Mouse (Mus musculus) hindbrain, embryonic 15.5 days (tissue): ENCODE measurements around the gene Cnga1. TPM values are rescaled to one million over a fixed set of nuclear protein-coding genes. Genes with fewer than 3 reads are reported as not detected.
"Not testable (repeated sequence)": the region's sequence is repeated elsewhere in the genome, so short reads cannot be mapped to it uniquely, and the experiment has no call there.

Experiments
- ATAC-seq: fragments of 200-750 bp; cut with Nextera tagmentation; 2 replicates; pipeline ENCODE4 v1.8.0; 2017; ENCODE audit warnings: low read depth, moderate number of reproducible peaks, moderate TSS enrichment; ENCODE audit not compliant: low FRiP score
- H3K27ac ChIP-seq: fragments of 300-500 bp; sonication (generic); replicated peaks from 2 replicates; pipeline ENCODE4 v1.5.1; 2015; ENCODE audit warnings: mild to moderate bottlenecking, inconsistent platforms
- H3K27me3 ChIP-seq: fragments of 300-500 bp; sonication (generic); 2 replicates; pipeline ENCODE4 v1.6.1; 2015; ENCODE audit warnings: control low read depth, inconsistent platforms
- H3K36me3 ChIP-seq: fragments of 300-500 bp; sonication (generic); 2 replicates; pipeline ENCODE4 v1.6.1; 2015; ENCODE audit warnings: control low read depth, inconsistent platforms
- H3K4me1 ChIP-seq: fragments of 300-500 bp; sonication (generic); replicated peaks from 2 replicates; pipeline ENCODE4 v1.6.1; 2015; ENCODE audit warnings: control low read depth, inconsistent platforms
- H3K4me2 ChIP-seq: fragments of 300-500 bp; sonication (generic); 2 replicates; pipeline ENCODE4 v1.6.1; 2015; ENCODE audit warnings: moderate library complexity, mild to moderate bottlenecking, inconsistent platforms
- H3K4me3 ChIP-seq: fragments of 300-500 bp; sonication (generic); 2 replicates; pipeline ENCODE4 v1.5.1; 2015; ENCODE audit warnings: mild to moderate bottlenecking, inconsistent platforms
- H3K9ac ChIP-seq: fragments of 300-500 bp; sonication (generic); 2 replicates; pipeline ENCODE4 v1.6.1; 2015; ENCODE audit warnings: inconsistent platforms
- H3K9me3 ChIP-seq: fragments of 300-500 bp; sonication (generic); 2 replicates; pipeline ENCODE4 v1.6.1; 2016; ENCODE audit warnings: control low read depth, inconsistent platforms
- WGBS: fragments of 180-500 bp; shearing (Covaris S2); methylation state at CpG from one replicate; pipeline ENCODE4 v1.1.7; 2015; 5-methylcytosine and 5-hydroxymethylcytosine counted together
- polyA plus RNA-seq: library from polyadenylated mRNA; unstranded; fragments of >200 nt; fragmentation: Nextera tagmentation; extraction: Ambion mirVana; gene quantifications from 2 replicates; pipeline ENCODE4 v1.2.1, GENCODE M21; 2015

The Cnga1 gene
- polyA plus RNA-seq, 1 experiment from 2014 or later, result not detected

DNA sequence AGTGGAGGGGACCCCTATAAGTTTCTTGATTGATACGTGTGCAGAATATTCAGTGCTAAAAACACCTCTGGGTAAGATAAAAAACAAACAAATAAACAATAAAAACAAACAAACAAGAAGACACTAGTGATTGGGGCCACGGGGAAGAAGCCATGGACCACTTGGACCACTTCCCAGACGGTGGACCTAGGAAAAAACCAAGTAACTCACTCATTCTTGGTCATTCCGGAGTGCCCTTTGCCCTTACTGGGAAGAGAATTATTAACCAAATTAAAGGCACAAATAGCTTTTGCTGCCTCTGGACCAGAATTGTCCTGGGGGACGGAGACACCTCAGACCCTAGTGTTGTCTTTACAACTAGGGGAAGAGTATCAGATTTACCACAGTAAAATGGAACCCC lies 78.5 kb downstream of the Cnga1 start:
- no peaks in the 10 kb centered on the region; the same call in 1 of the 2 replicates for H3K4me1 ChIP-seq
- H3K4me3 ChIP-seq, result no peak overlapping the region
- H3K36me3 ChIP-seq, result no peaks in the 10 kb centered on the region
- H3K9ac ChIP-seq, result no peak overlapping the region
- H3K27ac ChIP-seq, result no peak overlapping the region
- H3K4me2 ChIP-seq, result no peak overlapping the region
- no peaks in the 10 kb centered on the region for H3K27me3 ChIP-seq
- WGBS, result 82% methylated on average over 5 of the region's 5 CpGs
- H3K9me3 ChIP-seq, result 0 out of 2 replicates have a peak, but pooled peaks cover 5% of the 10 kb centered on the region
- ATAC-seq, result no peak

DNA sequence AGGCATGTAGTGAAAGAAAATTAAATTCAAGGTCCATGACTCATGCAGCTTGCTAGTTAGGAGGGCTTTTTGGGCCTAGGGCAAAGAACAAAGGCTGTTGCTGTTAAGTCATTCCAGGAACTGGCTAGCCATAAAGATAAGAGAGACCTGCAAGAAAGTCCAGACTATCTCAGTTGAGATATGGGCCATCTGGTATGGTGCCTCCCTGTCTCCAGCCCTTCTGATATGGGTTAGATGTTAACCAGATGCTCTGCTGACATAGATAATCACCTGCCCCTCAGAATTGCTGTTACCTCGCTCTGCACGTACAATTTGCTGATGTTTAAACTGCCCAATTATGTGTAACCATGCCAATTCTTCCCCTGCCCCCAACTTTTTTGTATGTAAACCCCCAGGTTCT lies 80.9 kb downstream of the Cnga1 start:
- not testable (repeated sequence) for H3K27me3 ChIP-seq, H3K9me3 ChIP-seq, H3K4me1 ChIP-seq, H3K9ac ChIP-seq, H3K36me3 ChIP-seq, ATAC-seq, H3K27ac ChIP-seq, H3K4me3 ChIP-seq, H3K4me2 ChIP-seq
- 92% methylated on average over 2 of the region's 2 CpGs for WGBS

DNA sequence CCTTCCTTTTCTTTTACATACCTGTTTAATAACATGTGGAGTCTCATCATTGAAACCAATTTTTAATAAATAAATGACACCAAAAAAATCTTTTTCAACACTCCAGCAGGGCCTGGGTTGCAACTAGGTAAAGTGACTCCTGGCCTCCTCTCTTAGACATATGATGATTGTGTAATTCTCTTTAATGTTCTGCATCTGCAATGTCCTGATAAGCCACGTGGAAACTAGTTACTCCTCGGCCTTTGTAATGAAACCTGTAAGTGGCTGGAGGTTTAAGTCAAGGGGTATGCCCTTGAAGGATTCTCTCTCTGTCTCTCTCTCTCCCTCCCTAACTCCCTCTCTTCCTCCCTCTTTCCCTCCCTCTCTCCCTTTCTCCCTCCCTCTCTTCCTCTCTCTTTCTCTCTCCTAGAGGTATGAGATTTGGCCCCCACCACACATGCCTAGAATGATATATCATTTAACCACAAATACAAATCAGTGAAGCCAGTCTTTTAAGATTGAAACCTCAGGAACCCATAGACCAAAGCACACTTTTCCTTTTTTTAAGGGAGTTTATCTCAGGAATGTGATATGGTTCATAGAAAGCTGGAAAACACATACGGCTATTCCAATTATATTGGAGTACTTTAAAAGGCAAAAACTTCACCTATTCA lies 83.0 kb downstream of the Cnga1 start:
- H3K9me3 ChIP-seq, result no peaks in the 10 kb centered on the region
- H3K27me3 ChIP-seq, result no peaks in the 10 kb centered on the region
- no peaks in the 10 kb centered on the region for H3K36me3 ChIP-seq
- 90% methylated on average over 3 of the region's 3 CpGs for WGBS
- H3K27ac ChIP-seq, result no peak overlapping the region
- H3K4me3 ChIP-seq, result no peak overlapping the region
- H3K4me2 ChIP-seq, result no peak overlapping the region
- no peak overlapping the region for H3K9ac ChIP-seq
- peaks cover 16% of the 10 kb centered on the region for H3K4me1 ChIP-seq
- ATAC-seq, result no peak

DNA sequence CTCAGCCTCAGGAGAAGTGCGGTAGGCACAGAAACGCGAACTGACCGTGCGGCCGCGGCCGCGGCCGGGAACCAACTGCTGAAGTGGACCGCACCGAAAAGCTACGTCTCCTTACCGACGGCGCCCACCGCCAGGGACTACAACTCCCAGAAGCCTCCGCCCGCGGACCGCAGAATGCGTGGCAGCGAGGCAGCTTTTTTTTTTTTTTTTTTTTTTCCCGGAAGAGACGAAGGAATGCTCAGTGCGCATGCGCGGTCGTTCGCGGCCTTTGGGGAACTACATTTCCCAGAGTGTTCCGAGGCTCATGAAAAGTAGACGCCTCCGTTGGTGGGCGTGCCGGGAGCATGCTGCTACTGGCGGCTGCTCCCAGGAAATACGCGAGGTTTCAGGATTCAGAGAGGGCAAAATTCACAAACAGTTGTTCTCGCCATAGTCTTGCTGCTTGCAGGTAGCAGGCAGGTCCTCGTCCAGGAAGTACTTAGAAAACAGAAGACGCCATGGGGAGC lies 84.5 kb downstream of the Cnga1 start, which contains the start of gene Nfxl1:
Gene Nfxl1, minus strand, starts transcription at position 141 of the 506 bp plus-strand sequence.
- Histone ChIP-seq H3K27me3 (no peaks in the 10 kb centered on the region), H3K4me2 (peak within 1 kb of the TSS; percentile 92), H3K9ac (peak within 1 kb of the TSS; percentile 95), H3K4me3 (peak within 1 kb of the TSS; percentile 95), H3K9me3 (no peaks in the 10 kb centered on the region), H3K4me1 (peaks cover 16% of the 10 kb centered on the region), H3K27ac (peak within 1 kb of the TSS; percentile 81), H3K36me3 (0 out of 2 replicates have a peak, but pooled peaks cover 5% of the 10 kb centered on the region)
- ATAC-seq, result peak; percentile 97
- WGBS, result under 1% methylated on average over 42 of the region's 42 CpGs

DNA sequence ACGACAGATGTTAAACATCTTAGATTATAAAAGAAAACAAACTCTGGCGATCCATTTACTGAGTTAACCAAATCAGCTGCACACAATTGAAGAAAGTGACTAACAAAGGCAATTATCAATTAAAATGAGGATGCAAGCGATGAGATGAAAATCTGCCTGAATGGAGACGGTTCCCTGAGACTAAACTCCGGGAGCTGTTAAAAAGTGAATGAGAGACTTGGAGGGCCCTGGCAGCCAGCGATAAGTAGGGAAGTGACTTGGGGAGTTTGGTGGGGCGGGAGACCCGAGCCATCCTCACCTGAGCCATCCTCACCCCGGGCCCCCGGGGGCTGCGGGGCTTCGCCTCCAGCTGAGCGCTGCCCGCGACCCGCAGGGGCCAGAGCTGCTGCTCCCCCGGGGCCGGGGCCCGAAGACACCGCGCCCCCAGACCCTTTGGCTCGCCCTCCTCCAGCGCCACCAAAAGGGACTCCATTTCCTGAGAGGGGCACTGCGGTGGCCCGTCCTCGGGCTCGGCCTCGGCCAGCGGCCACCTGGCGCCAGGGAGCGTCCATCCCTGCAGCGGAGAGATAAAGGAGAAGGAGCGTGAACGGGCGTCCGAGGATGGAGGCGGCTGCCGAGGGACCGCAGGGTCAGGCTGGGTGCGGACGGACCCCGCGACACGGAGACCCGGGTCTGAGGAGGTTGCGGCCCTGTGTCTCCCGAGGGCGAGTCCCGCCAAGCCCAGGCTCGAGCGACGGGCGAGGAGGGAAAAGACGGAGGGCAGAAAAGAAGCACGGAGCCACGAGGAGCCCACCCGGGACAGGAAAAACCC lies 85.2 kb downstream of the Cnga1 start:
- peak; percentile 84 for ATAC-seq
- WGBS, result under 1% methylated on average over 57 of the region's 57 CpGs

DNA sequence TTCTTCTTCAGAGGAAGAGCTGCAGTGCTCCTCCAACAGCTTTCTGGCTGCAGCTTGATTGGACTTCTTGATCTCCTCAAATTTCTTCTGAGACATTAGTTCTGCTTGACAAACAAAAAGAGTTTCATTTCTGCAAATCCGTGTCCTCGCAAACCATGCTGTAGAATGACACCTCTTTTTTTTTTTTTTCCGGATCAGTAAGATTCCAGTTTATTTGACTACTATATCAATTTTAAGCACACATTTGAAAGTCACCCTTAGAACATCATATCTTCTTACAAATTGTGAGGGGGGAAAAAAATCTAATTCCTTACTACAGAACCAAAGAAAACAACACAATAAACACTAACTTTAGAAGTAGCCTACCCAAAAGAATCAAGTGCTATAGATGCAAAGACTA lies 87.8 kb downstream of the Cnga1 start:
- Histone ChIP-seq H3K9ac (no peak overlapping the region), H3K9me3 (no peaks in the 10 kb centered on the region), H3K4me2 (no peak overlapping the region), H3K4me1 (peaks cover 16% of the 10 kb centered on the region), H3K27ac (no peak overlapping the region), H3K36me3 (peaks cover 13% of the 10 kb centered on the region; the same call in 1 of the 2 replicates), H3K27me3 (no peaks in the 10 kb centered on the region), H3K4me3 (no peak overlapping the region)
- no peak for ATAC-seq
- 78% methylated on average over 3 of the region's 3 CpGs for WGBS

More for the DNA sequence above, 85.2 kb downstream of the Cnga1 start:
- peak overlapping the region; percentile 95 for H3K9ac ChIP-seq
- H3K36me3 ChIP-seq, result 0 out of 2 replicates have a peak, but pooled peaks cover 7% of the 10 kb centered on the region
- peak overlapping the region; percentile 92 for H3K4me2 ChIP-seq
- H3K4me1 ChIP-seq, result peaks cover 16% of the 10 kb centered on the region
- no peaks in the 10 kb centered on the region for H3K9me3 ChIP-seq
- peak overlapping the region; percentile 95 for H3K4me3 ChIP-seq
- H3K27ac ChIP-seq, result peak overlapping the region; percentile 81
- no peaks in the 10 kb centered on the region for H3K27me3 ChIP-seq

Other genes starting within 250 kb of the Cnga1 start
- gene Corin, start 139.8 kb downstream of the Cnga1 start, polyA plus RNA-seq, result 2.2 and 2.7 TPM in 2 replicates
- 12.0 and 13.6 TPM in 2 replicates for gene Nfxl1, start 84.6 kb downstream of the Cnga1 start, polyA plus RNA-seq
- gene Zar1, start 63.0 kb downstream of the Cnga1 start, polyA plus RNA-seq, result 5.0 TPM in 2 replicates
- 7.5 and 8.1 TPM in 2 replicates for gene Gm5868, start 56.7 kb downstream of the Cnga1 start, polyA plus RNA-seq
- gene Nipal1, start 3.5 kb upstream of the Cnga1 start, polyA plus RNA-seq, result 0.83 and 1.3 TPM in 2 replicates
- 0.16 and 0.17 TPM in 2 replicates for gene Txk, start 108.5 kb upstream of the Cnga1 start, polyA plus RNA-seq
- gene Tec, start 224.2 kb upstream of the Cnga1 start, polyA plus RNA-seq, result 8.3 and 8.8 TPM in 2 replicates